Mouse (Mus musculus): ENCODE data around the gene Ogn.
A peak's percentile ranks its signal among the peaks of the same experiment; 100 is the strongest.

Gene Ogn

GRCm38 (mm10) chr13:49607714-49608113 is at the start of gene Ogn:
Ogn (plus strand) TSS chr13:49608046.
- DNase-seq (ENCODE audit: low read depth, low spot score): peak; percentile 22

GRCm38 (mm10) chr13:49559185-49559584 is 48.7 kb upstream of the Ogn start:
- peak; percentile 13 for DNase-seq (ENCODE audit: low read depth, low spot score)

DNA sequence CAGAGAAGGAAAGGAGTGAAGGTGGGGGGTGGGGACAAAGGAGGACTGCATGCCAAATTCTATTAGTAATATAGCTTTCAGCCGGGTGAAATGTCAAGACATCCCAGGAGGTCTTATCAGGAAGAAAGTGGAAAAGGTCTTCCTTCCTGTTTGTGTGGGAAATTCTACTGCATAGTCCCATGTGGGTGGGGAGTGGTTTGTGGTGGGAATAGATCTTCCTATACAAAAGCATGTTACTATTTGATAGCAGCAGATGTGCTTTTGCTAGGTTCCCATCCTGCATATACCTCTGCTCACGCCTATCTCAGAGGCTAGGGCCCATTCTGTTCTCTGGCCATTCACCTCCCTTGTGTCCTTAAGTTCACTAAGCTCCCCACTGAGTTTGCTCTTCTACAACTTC is 47.0 kb upstream of the Ogn start:
- no peak for DNase-seq (ENCODE audit: low read depth, low spot score)

DNA sequence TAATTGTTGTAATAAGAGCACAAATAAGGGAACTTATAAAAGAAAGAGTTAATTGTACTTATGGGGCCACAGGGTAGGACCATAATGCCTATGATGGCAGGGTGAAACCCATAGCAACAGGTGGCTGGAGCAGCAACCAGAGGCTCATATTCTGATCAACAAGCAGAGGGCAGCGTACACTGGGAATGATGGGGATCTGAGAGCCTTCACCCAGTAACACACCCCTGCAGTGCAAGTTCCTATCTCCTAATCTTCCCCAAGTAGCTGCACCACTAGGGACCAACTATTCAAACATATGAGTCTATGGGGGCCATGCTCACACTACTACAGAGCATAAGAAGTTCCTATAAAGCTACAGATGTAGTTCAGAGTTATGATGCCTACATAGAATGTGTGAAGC is 43.5 kb upstream of the Ogn start:
- no peak for DNase-seq (ENCODE audit: low read depth, low spot score)

DNA sequence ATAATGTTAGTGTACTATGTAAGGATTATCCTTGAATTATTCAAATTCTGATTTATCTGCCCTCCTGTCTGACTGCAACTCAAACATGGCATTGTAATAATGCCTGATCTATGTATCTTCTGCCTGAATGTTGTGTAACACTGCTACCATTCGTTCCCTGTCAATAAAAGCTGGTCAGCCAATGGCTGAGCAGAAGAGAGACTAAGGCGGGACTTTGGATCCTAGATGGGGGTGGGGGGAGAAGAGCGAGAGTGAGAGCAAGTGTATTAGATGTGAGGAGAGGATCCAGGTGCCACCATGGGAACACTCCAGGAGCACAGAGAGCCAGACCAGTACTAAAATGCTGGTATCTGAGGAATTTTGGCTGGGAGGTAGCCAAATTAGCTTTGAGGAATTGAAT is 37.5 kb upstream of the Ogn start:
- peak; percentile 27 for DNase-seq (ENCODE audit: low read depth, low spot score)

GRCm38 (mm10) chr13:49571418-49571817 is 36.4 kb upstream of the Ogn start:
- DNase-seq (ENCODE audit: low read depth, low spot score): no peak

DNA sequence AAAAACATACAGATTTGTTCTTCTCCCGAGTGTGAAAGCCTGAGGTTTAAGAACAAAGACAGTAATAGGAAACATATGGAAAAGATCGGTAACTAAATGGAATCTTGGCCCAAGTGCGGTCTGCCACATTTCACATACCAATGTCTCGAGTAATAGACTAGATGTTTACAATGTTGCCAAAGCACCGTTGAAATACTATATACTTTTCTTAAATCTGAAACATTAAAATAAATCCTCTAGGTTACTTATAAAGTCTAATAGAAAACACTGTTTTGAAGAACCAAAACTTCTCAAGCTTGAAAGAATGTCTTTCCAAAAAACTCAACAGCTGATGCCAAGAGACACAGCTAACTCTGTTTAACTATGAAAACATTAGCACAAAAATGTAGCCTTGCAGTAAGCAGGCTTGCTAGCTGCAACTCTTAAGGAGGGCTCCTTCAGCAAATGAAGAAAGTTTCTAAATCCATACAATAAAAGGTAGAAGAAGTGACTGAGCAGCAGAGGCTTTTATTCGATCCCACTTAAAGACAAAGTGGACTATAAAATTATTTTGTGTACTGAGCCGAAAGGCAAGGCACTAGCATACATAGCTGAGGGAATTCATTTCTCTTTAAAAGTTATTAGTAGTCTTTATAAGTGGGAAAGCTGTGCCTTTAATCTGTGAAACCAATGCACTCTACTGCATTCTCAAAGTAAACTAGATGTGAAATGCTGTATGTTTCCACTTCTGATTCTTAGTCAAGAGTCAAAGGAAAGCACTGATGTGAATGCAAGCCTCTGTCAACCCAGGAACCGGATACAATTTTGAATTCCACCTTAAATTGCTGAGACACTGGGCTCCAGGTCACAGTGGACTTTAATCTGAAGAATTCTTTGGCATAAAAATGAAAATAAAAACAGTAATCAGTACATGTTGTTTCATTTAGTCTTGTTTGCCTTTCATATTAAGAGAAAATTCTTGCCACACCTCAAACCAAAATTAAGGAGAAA is 26.0 kb upstream of the Ogn start, which contains the start of gene Omd:
Gene Omd, plus strand, starts transcription at position 922 of the 990 bp plus-strand sequence.
- DNase-seq (ENCODE audit: low read depth, low spot score): no peak

- no peak for DNase-seq (ENCODE audit: low read depth, low spot score)
Measured at GRCm38 (mm10) chr13:49583859-49584258, 24.0 kb upstream of the Ogn start.

DNA sequence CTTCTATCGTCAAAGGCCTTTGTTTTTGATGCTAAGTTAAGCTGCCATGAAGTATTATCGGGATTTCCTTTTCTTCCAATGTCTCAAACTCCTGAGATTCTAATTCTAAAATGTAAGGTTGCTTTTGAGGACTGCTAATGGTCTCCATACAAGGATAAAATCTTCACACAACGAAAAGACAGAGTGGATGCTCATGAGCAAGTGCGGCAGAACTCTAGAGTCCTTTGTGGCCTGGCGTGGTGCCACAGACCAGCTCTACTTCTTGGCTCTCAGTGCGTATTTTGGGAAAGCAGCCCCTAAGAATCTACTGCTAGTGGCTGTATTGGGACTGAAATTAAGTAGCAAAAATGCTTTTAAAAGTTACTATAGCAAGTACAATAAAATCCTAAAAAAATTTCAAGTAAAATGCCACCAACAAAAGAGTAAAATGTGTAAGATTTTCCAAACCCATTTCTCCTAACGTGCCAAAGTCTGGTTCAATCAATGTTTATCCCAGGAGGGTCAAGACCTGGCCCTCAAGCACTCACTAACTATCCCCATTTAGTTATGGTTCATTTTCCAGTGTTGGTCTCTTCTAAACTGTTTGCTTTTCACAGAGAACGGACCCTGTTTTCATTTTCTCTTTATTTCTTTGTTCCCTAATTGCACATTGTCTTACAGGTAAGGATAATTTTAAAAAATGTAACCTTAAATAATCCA is 23.4 kb upstream of the Ogn start:
- DNase-seq (ENCODE audit: low read depth, low spot score): no peak

GRCm38 (mm10) chr13:49586062-49586461 is 21.8 kb upstream of the Ogn start:
- DNase-seq (ENCODE audit: low read depth, low spot score): no peak

- peak; percentile 75 for DNase-seq (ENCODE audit: low read depth, low spot score)
Measured at GRCm38 (mm10) chr13:49602541-49602940, 5.3 kb upstream of the Ogn start.

DNA sequence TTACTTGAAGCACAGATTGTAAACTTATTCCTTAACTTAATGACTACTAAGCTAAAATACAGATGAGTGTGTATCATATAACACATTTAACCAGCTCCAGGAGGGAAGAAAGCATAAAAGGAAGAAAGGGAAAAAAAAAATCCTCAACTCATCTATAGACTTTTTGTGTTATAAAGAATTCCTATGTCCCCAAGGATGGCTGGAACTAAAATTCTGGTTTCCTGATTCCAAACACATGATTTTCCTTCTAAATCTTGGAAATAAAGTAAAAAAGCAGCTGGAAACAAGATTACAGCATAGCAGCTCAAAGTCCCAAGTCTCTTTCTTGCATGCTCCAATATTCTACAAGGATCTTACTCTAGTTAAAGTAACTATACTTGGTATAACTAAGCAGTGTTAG is 4.2 kb upstream of the Ogn start:
- DNase-seq (ENCODE audit: low read depth, low spot score): no peak

- DNase-seq (ENCODE audit: low read depth, low spot score): no peak
Measured at GRCm38 (mm10) chr13:49608589-49609322, 910 bp downstream of the Ogn start.

DNA sequence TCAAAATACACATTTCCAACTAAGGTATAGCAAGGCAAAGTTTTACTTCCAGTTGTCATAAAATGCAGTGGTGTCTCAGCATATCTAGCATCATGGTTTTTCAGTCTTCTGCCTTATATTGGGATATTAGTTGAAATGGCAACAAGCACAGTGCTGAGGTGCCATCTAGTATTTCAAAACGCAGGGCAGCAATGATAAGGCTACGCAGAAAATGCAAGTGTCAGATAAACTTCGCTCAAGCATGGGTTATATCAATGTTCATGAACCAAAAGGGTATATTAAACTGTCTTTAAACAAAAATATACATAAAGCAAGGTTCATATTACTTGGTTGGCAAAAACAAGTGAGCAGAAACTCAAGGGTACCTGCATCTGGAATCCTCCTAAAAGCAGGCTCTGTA is 9.2 kb downstream of the Ogn start:
- DNase-seq (ENCODE audit: low read depth, low spot score): no peak

- no peak for DNase-seq (ENCODE audit: low read depth, low spot score)
Measured at GRCm38 (mm10) chr13:49618365-49618764, 10.5 kb downstream of the Ogn start.

DNA sequence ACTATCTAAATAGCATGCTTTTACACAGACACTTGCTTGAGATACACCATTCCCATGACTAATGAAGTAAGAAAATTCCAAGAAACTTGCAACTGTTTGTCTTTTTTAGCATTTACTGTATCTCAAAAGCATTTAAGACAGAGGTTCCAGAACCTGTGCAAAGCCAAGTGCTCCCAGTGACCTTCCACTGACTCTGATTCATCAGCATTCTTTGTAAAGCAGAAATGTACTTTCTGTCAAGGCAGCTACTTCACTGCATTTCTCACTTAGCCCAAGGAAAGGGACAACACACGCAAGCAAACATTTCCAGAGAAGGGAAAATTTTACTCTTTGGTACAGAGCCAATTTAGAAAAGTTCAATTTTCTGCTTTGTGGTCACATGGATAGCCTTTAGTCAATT is 15.4 kb downstream of the Ogn start:
- no peak for DNase-seq (ENCODE audit: low read depth, low spot score)

- no peak for DNase-seq (ENCODE audit: low read depth, low spot score)
Measured at GRCm38 (mm10) chr13:49628167-49628566, 20.3 kb downstream of the Ogn start.

DNA sequence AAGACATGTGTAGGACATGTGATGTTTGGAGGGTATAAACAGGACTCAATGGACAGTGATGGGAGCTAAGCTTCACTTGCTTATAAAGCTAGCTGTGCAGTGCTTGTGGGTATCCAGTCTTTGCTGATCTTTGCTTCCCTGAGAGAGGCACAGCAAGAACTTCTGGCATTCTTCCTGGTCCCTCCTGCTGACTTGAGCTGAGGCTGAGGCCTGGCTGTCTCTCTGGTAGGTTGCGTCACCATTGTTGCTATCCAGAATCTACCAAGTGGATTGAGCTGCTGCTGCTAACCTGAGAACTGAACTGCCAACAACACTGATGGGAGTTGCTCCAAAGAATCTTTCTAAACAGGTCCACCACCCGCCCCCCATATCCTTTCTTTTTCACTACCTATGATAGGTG is 21.2 kb downstream of the Ogn start:
- no peak for DNase-seq (ENCODE audit: low read depth, low spot score)

DNA sequence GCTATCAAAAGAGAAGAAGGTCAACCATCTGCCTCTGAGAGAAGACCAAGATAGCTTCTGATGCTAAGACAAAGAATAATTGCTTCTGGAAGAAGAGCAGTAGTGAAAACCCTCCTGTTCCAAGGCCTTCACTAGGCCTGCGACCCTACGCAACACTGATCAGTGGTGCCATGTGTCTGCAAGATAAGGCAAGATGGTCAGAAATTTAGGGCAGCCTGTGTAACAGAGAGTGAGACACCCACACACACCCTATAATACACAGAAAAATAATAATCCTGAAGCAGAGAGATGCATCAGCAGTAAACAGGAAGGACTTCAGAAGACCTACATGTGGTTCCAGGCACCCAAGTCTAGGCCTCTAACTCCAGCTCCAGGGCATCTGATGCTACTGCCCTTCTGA is 32.1 kb downstream of the Ogn start:
- DNase-seq (ENCODE audit: low read depth, low spot score): no peak

DNA sequence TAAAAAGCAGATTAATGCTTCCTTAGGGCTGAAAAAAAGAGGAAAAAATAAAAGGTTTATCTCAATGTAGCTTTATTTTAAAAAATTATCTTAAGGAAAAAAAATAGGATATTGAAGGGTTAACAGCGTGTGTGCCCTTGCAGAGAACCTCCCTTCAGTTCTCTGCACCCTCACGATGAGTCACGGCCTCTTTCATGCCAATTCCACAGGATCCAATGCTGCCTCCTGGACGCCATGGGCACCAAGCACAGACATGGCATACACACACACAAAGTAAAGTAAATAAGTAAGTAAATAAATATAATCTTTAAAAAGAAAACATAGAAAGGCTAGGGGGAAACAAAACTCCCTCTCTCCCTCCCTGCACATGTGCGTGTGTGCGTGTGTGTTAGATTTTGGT is 34.8 kb downstream of the Ogn start:
- no peak for DNase-seq (ENCODE audit: low read depth, low spot score)

DNA sequence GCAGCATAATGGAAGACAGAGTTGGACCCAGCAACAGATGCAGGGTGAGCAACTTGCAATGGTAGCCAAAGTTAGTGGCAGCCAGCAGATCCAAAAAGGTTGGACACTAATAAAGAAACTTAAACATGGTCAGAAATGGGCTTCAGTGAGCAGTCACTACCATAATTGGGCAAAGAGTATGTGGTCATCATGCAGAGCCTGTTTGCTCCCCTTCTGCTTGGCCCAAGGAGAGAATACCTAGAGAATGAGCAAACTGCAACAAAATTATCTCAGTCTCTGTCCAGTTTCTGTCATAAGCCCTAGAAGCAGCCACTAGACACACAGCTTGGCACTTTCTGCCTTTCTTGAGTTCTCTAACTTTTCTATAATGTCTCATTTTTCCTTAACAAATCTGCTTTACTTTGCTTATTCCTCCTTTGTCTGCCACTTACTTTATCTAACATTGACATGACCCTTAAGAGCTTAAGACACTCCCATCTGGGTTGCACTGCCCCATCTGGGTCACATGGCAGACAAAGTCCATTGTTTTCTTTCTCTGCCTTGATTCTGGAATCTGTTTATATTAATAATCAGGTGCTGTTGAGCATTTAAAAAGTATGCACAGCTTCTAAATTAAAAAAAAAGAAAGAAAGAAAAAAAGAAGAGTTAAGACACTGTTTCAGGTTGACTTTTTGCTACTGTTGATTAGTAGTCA is 36.0 kb downstream of the Ogn start:
- DNase-seq (ENCODE audit: low read depth, low spot score): no peak

All from R1 (cell line).